Mouse (Mus musculus) small intestine, adult 2 months (tissue): ENCODE measurements around the gene Pam.

ENCODE experiments used
- CTCF ChIP-seq: fragments of 200-500 bp; IDR thresholded peaks from 2 replicates; pipeline ENCODE4 v1.5.1; 2012; ENCODE audit warnings: low read depth, mild to moderate bottlenecking, control low read depth, inconsistent platforms, low read length, moderate library complexity, mixed read lengths; ENCODE audit not compliant: insufficient replicate concordance, insufficient read length; ENCODE audit errors: extremely low read depth
- POLR2A ChIP-seq: fragments of 200-500 bp; IDR thresholded peaks from 2 replicates; pipeline ENCODE4 v1.6.1; 2012; ENCODE audit warnings: low read depth, mild to moderate bottlenecking, control low read depth, inconsistent platforms, low read length, moderate library complexity

DNA sequence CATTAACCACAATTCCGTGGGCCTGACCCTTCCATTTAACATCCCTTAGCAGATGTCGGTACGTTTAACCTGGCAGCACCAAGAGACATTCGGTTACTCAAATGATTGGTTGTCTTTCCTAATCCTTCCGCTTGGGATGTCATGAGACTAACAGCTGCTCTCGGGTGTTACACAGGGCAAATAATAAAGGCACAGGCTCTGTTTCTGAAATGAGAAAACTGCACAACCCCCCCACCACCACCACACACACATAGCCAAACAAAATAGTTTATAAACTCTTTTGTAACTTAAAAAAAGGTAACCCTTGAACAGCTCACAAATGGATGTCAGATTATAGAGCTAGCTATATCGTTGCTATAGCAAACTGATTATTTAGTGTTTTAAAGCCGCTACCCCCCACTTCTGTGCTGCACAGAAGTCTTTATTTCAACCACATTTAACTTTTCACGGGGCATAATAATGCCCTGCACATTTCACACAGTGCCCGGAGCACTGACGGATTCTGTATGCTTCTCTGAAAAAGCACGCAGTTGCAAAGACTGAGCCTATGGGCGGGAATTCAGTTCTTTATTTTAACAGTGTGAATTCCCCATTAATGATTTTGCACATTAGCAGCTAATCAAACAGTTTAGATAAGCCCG is 246.7 kb downstream of the Pam start:
- no peak for TF ChIP-seq CTCF
- no peak for TF ChIP-seq POLR2A
